Mouse (Mus musculus): Measurements from ENCODE around the gene Sdad1. TPM values are rescaled to one million over a fixed set of nuclear protein-coding genes. Genes with fewer than 3 reads are reported as not detected.

Gene Sdad1
- polyA plus RNA-seq, 1 experiment from 2014 or later, result 37.1 TPM

DNA sequence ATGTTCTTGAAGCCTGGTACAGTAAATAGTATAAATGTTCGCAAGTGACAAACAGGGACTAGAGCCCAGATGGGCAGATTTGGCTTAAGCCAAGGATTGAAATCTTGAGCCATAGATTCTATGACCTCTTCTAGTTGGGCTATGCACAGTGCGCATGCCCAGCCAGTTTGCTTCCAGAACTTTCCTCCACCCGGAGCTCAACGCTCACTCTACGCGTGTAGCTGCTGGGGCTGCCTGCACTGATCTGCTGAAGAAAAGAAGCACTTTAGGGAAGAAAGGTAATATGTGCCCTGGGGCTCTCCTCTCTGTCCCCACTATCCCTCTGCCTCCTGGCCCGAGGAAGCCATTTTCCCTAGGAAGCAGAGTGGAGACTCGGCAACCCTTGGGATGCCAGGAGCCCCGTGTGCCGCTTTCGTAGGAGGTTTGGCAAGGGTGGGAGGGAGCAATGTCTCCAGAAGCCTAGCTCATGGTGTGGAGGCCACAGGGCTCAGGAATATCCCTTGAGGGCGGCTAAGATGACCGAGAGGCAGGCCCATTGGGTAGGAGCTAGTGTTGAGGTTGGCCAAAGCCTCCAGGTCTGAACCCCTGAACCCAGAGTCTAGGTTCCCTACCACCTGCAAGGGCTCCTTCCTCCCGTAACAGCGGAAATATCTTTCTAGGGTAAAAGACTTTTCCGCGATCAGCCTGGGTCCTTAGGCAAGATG, 21.5 kb upstream of the Sdad1 start, which contains the start of gene Art3:
Art3 (plus strand) TSS at position 193 of the 704 bp plus-strand sequence.
- H3K27me3 ChIP-seq, result no peaks in the 10 kb centered on the region
- ATAC-seq (ENCODE audit: insufficient number of reproducible peaks, low FRiP score, low TSS enrichment, low read depth), result no peak
- peak within 1 kb of the TSS; percentile 35 for H3K4me2 ChIP-seq
- peak within 1 kb of the TSS; percentile 84 for H3K27ac ChIP-seq
- H3K9ac ChIP-seq, result no peak within 1 kb of the TSS
- 81% methylated on average over 17 of the region's 17 CpGs for WGBS
- H3K36me3 ChIP-seq, result no peaks in the 10 kb centered on the region
- H3K4me3 ChIP-seq, result peak within 1 kb of the TSS; percentile 14; the same call in 1 of the 2 replicates
- peaks cover 10% of the 10 kb centered on the region for H3K4me1 ChIP-seq
- no peaks in the 10 kb centered on the region for H3K9me3 ChIP-seq

DNA sequence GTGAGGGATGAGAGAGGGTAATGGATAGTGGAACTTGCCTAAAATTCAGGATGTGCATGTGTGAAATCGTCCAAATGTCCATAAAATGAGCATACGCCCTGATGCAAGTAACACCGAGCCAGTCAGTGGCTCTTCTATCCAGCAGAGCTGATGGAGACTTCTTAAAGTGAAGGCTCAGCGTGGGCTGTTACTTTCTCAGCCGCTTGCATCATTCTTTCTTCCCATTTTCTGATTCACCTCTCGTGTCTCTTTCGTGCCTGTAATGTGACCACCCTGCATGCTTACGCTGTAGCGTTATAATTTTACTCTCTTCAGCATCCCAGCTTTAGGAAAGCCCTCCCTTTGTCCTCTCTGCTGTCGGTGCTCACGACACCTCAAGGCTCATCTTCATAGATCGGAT, 20.8 kb upstream of the Sdad1 start:
- H3K27me3 ChIP-seq, result no peaks in the 10 kb centered on the region
- WGBS, result 87% methylated on average over 12 of the region's 12 CpGs
- H3K4me1 ChIP-seq, result peaks cover 10% of the 10 kb centered on the region
- no peak overlapping the region for H3K9ac ChIP-seq
- ATAC-seq (ENCODE audit: insufficient number of reproducible peaks, low FRiP score, low TSS enrichment, low read depth), result no peak
- H3K9me3 ChIP-seq, result no peaks in the 10 kb centered on the region
- H3K4me3 ChIP-seq, result no peak overlapping the region
- no peaks in the 10 kb centered on the region for H3K36me3 ChIP-seq
- H3K27ac ChIP-seq, result no peak overlapping the region
- no peak overlapping the region for H3K4me2 ChIP-seq

DNA sequence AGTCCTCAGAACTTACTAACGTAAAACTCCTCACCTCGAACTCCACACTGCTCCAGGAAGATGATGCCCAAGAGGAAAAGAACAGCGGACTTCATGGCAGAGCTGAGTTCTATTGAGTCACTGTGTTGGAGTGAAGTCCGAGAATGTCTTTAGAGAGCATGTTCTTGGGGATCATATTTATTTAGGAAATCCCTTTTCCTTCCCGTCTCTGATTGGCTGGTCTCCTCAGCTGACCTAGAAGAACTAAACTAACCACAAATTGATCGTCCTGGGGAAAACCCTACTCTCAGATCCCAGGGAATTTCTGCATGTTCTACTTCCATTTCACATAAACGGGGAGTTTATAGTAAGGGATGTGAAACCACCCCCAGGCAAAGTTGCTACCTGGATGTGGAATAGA, 17.6 kb upstream of the Sdad1 start, which contains the start of gene Cxcl9:
Cxcl9 (minus strand) TSS at position 151 of the 400 bp plus-strand sequence.
- 63% methylated on average over 7 of the region's 7 CpGs for WGBS
- no peaks in the 10 kb centered on the region for H3K36me3 ChIP-seq
- no peak within 1 kb of the TSS for H3K9ac ChIP-seq
- no peaks in the 10 kb centered on the region for H3K9me3 ChIP-seq
- ATAC-seq (ENCODE audit: insufficient number of reproducible peaks, low FRiP score, low TSS enrichment, low read depth), result no peak
- H3K4me1 ChIP-seq, result peaks cover 10% of the 10 kb centered on the region
- H3K4me3 ChIP-seq, result no peak within 1 kb of the TSS
- no peak within 1 kb of the TSS for H3K27ac ChIP-seq
- H3K4me2 ChIP-seq, result no peak within 1 kb of the TSS
- H3K27me3 ChIP-seq, result no peaks in the 10 kb centered on the region

DNA sequence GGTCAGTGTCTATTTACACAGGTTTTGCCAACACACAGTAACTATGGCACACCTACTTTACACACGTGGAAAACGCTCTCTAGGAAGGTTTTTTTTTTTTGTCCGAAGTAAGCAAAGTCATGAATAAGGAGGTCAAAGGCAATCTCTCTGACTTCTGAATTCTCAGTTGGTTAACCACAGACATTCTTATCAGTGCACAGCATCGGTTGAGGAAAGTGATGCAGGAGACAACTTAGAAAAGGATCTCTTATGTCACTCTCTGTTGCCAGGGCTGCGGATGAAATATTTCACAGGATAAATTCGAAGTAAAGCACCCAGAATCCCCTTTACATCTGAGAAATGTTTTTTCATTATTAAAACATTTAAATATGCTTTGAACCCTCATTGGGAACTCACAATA, 17.1 kb upstream of the Sdad1 start:
- Histone ChIP-seq H3K4me3 (no peak overlapping the region), H3K9ac (no peak overlapping the region), H3K27me3 (no peaks in the 10 kb centered on the region), H3K4me1 (peaks cover 8% of the 10 kb centered on the region), H3K36me3 (no peaks in the 10 kb centered on the region), H3K4me2 (no peak overlapping the region), H3K9me3 (no peaks in the 10 kb centered on the region), H3K27ac (no peak overlapping the region)
- no peak for ATAC-seq (ENCODE audit: insufficient number of reproducible peaks, low FRiP score, low TSS enrichment, low read depth)
- 70% methylated on average over 6 of the region's 6 CpGs for WGBS

DNA sequence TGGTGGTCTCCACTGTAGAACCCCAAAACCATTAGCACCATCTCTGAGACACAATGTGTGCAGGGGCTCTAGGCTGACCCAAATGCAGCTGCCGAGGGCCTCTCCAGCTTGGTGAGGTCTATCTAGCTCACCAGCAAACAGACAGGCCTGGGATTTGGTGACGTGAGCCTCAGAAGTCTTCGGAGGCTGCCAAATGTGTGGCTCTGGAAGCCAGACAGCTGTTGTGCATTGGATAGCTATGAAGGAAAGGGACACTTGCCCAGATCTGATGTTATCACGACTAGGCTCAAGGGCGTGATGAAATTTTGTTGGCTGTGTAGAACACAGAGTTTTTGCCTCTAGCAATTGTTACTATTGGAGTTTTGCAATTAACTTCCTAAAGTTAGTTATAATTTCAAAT, 13.0 kb upstream of the Sdad1 start:
- 0 out of 2 replicates have a peak, but pooled peaks have one; percentile 63 for ATAC-seq (ENCODE audit: insufficient number of reproducible peaks, low FRiP score, low TSS enrichment, low read depth)
- no peak overlapping the region for H3K4me2 ChIP-seq
- H3K27ac ChIP-seq, result no peak overlapping the region
- no peaks in the 10 kb centered on the region for H3K9me3 ChIP-seq
- no peaks in the 10 kb centered on the region; the same call in 1 of the 2 replicates for H3K27me3 ChIP-seq
- no peak overlapping the region for H3K9ac ChIP-seq
- H3K4me3 ChIP-seq, result no peak overlapping the region
- 46% methylated on average over 5 of the region's 5 CpGs for WGBS
- no peaks in the 10 kb centered on the region for H3K36me3 ChIP-seq
- H3K4me1 ChIP-seq, result peaks cover 7% of the 10 kb centered on the region

DNA sequence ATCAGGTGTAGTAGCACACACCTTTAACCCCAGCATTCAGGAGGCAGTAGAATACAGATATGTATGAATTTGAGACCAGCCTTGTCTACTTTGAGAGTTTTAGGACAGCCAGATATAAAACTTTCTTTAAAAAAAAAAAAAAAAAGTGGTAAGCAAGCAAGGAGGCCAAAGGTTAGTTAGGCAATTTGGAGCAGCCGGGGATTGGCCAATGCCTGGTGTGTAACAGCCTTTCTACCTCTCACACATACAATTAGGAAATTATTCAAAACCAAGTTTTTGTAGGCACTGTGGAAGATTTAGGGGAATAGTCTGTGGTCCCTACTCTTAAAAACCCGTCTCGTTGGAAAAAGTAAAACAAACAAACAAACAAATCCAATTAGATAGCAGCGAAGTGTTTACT, 12.3 kb upstream of the Sdad1 start:
- Histone ChIP-seq H3K9me3 (no peaks in the 10 kb centered on the region), H3K36me3 (no peaks in the 10 kb centered on the region), H3K27me3 (no peaks in the 10 kb centered on the region; the same call in 1 of the 2 replicates), H3K4me3 (no peak overlapping the region), H3K4me2 (no peak overlapping the region), H3K9ac (no peak overlapping the region), H3K4me1 (peaks cover 7% of the 10 kb centered on the region), H3K27ac (no peak overlapping the region)
- 81% methylated on average over 4 of the region's 4 CpGs for WGBS
- ATAC-seq (ENCODE audit: insufficient number of reproducible peaks, low FRiP score, low TSS enrichment, low read depth), result no peak

DNA sequence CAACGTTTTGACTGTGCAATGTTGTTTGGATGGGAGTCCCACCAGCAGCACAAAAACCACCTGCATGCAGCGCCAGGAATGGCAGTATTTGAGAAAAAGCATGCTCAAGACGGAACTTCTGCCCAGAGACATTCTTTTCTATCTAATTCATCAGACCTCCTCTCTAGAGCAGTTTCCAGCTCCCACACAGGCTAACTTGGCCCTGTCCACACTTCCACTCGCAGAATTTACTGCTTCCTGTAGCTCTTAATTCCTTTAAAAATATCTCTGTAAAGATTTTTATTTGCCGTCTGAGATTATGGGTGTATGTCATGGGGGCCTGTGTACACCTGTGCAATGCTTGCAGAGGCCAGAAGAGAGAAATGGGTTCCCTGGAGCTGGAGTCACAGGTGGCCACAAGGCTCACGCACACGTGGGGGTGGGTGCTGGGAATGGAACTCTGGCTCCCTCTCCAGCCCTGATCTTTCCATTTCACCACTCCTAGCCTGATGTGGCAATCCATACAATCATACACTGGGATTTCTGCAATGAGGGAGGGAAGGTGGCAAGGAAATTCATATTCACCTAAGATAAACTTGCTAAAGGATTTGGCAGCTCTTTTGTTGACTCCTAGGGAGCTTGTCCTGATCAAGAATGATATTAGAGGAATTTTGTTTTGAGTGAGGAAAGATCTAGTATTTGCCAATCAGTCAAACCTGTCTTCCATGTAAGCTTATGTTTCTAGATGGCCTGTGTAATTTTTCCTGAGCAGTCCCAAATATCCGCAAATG, 11.5 kb upstream of the Sdad1 start:
- Histone ChIP-seq H3K4me3 (no peak overlapping the region), H3K4me1 (peaks cover 7% of the 10 kb centered on the region), H3K27me3 (no peaks in the 10 kb centered on the region; the same call in 1 of the 2 replicates), H3K27ac (no peak overlapping the region), H3K4me2 (no peak overlapping the region), H3K9me3 (no peaks in the 10 kb centered on the region), H3K36me3 (no peaks in the 10 kb centered on the region), H3K9ac (no peak overlapping the region)
- no peak for ATAC-seq (ENCODE audit: insufficient number of reproducible peaks, low FRiP score, low TSS enrichment, low read depth)
- 40% methylated on average over 8 of the region's 8 CpGs for WGBS

DNA sequence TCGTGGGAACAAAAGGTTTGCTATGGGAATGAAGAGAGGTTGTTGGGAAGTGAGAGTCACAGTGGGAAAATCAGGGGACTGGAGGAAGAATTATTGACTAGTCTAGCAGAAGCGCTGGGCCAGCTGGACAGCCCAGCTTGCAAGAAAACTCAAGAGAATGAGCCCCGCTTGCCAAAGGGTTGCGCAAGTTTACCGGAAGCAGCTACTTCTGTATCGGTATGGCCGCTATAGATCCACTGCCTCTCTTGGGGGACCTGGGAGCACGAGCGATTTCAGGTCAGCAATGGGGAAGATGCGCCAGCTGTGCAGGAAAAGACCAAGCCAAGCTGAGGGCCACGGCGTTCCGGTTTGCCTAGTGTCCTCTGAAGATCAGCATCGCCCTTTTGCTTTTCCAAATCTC, 8.3 kb upstream of the Sdad1 start:
- H3K36me3 ChIP-seq, result no peaks in the 10 kb centered on the region
- no peak overlapping the region for H3K4me2 ChIP-seq
- H3K9me3 ChIP-seq, result no peaks in the 10 kb centered on the region
- H3K4me1 ChIP-seq, result peaks cover 7% of the 10 kb centered on the region
- H3K27ac ChIP-seq, result no peak overlapping the region
- 90% methylated on average over 14 of the region's 14 CpGs for WGBS
- no peak for ATAC-seq (ENCODE audit: insufficient number of reproducible peaks, low FRiP score, low TSS enrichment, low read depth)
- no peaks in the 10 kb centered on the region; the same call in 1 of the 2 replicates for H3K27me3 ChIP-seq
- no peak overlapping the region for H3K4me3 ChIP-seq
- H3K9ac ChIP-seq, result no peak overlapping the region

DNA sequence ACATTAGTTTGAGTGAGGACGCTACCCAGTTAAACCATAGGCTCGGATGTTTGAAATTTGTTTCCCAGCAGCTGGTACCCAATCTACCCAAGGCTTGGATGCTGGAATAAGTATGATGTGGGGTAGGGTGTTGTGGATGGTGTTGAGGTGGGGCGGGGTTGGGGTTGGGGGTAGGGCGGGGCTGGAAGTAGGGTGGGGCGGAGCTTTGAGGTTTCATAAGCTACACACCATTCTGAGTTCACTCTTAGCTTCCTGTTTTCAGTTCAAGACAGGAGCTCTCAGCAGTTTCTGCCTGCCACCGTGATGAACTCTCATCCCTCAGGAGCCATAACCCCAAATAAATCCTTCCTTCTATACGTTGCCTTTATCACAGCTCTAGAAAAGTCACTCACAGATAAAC, 7.8 kb upstream of the Sdad1 start:
- Histone ChIP-seq H3K27me3 (no peaks in the 10 kb centered on the region; the same call in 1 of the 2 replicates), H3K4me1 (peaks cover 7% of the 10 kb centered on the region), H3K4me2 (no peak overlapping the region), H3K27ac (no peak overlapping the region), H3K36me3 (no peaks in the 10 kb centered on the region), H3K9me3 (no peaks in the 10 kb centered on the region), H3K9ac (no peak overlapping the region), H3K4me3 (no peak overlapping the region)
- no peak for ATAC-seq (ENCODE audit: insufficient number of reproducible peaks, low FRiP score, low TSS enrichment, low read depth)
- WGBS, result 75% methylated on average over 7 of the region's 7 CpGs

DNA sequence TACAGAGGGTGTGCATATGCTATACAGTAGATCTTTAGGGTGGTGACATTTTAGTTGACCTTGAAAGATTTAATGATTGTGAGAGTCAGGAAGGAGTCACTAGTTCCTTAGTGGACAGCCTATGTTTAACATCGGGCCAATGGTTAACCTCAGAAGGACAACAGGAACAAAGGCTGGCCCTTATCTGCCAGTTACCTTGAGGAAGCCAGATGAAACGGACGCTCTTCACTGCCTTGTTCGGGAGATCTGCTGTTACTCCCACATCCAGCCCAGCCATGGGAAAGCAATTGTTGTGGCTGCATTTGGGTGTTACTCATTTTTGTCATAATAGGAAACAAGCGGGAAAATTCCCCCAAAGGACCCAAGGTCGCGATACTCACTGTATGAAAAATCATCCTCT, 3.5 kb upstream of the Sdad1 start:
- ATAC-seq (ENCODE audit: insufficient number of reproducible peaks, low FRiP score, low TSS enrichment, low read depth), result no peak
- H3K27ac ChIP-seq, result no peak overlapping the region
- no peaks in the 10 kb centered on the region for H3K36me3 ChIP-seq
- no peak overlapping the region for H3K4me2 ChIP-seq
- H3K4me1 ChIP-seq, result peaks cover 11% of the 10 kb centered on the region
- no peak overlapping the region for H3K4me3 ChIP-seq
- WGBS, result 76% methylated on average over 7 of the region's 7 CpGs
- no peak overlapping the region for H3K9ac ChIP-seq
- H3K27me3 ChIP-seq, result no peaks in the 10 kb centered on the region
- no peaks in the 10 kb centered on the region for H3K9me3 ChIP-seq

DNA sequence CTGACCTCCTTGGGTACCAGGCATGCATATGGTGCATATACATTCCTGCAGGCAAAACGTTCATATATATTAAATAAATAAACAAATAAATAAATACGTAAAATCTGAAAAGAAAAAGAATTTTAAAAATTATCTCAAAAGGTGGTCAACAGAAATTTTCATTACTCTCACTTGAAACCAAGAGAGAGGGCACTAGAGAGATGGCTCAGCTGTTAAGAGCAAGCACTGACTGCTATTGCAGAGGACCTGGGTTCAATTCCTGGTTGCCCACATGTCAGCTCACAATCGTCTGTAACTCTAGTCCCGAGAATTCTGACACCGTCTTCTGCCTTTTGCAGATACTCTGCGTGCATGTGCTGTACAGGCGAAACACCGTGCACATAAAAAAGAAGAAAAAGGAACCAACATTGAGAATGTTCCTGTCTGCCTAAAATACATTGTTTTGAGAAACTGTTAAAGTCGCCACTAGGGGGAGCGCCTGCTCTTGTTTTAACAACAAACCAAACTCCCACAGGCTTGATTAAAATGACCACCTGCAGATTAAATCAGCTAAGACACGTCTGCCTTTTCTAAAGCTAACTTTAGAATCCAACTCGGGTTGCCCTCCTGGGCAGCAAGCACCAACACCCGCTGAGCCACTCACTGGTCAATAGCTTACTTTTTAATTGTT, 1.9 kb upstream of the Sdad1 start:
- Histone ChIP-seq H3K9me3 (no peaks in the 10 kb centered on the region), H3K36me3 (no peaks in the 10 kb centered on the region), H3K4me1 (peaks cover 21% of the 10 kb centered on the region), H3K27ac (no peak overlapping the region), H3K4me3 (no peak overlapping the region), H3K9ac (no peak overlapping the region), H3K27me3 (no peaks in the 10 kb centered on the region), H3K4me2 (no peak overlapping the region)
- 14% methylated on average over 13 of the region's 13 CpGs for WGBS
- ATAC-seq (ENCODE audit: insufficient number of reproducible peaks, low FRiP score, low TSS enrichment, low read depth), result no peak

DNA sequence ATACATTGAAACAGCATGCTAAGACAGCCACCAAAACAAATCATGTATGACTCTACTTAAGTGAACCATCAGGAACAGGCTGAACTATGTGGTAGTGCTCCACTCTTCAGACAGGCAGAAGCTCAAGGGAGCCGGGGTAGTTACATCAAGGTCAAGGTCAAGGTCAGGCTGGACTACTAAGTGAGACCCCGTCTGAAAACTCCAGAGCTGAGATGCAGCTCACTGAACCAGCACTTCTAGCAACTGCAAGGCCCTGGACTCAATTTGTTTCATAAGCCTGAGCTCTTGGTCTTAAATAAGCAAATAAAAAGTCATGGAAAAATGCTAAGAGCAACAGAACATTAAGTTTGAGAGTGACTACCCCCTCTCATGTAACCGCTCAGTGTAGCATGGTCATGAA, 6.0 kb downstream of the Sdad1 start:
- ATAC-seq (ENCODE audit: insufficient number of reproducible peaks, low FRiP score, low TSS enrichment, low read depth), result no peak
- H3K4me3 ChIP-seq, result no peak overlapping the region
- H3K4me1 ChIP-seq, result peaks cover 13% of the 10 kb centered on the region
- H3K36me3 ChIP-seq, result peaks cover 72% of the 10 kb centered on the region
- no peak overlapping the region for H3K27ac ChIP-seq
- 84% methylated on average over 3 of the region's 3 CpGs for WGBS
- H3K4me2 ChIP-seq, result no peak overlapping the region
- H3K9ac ChIP-seq, result no peak overlapping the region
- H3K9me3 ChIP-seq, result no peaks in the 10 kb centered on the region
- no peaks in the 10 kb centered on the region for H3K27me3 ChIP-seq
